Mouse (Mus musculus) heart, postnatal 25 days (tissue): ENCODE data around the gene Zfhx3. TPM values are rescaled to one million over a fixed set of nuclear protein-coding genes. Genes with fewer than 3 reads are reported as not detected.
"Not testable (repeated sequence)": the region's sequence is repeated elsewhere in the genome, so short reads cannot be mapped to it uniquely, and the experiment has no call there.

Experiments used
- DNase-seq: peaks from one replicate; pipeline ENCODE4 v3.0.0; 2022; ENCODE audit warnings: low spot score
- intact Hi-C: fragments of 180-260 bp; cut with DNase I; formaldehyde crosslinking; loops from one replicate; pipeline ENCODE4 v1.15.1; 2025
- total RNA-seq, 2 experiments: library from RNA; stranded (reverse); gene quantifications; 2 replicates each; pipeline ENCODE4 v1.2.3; 2021

Gene Zfhx3
- total RNA-seq: 1 to 10 TPM; 6.0 to 8.2 TPM

DNA sequence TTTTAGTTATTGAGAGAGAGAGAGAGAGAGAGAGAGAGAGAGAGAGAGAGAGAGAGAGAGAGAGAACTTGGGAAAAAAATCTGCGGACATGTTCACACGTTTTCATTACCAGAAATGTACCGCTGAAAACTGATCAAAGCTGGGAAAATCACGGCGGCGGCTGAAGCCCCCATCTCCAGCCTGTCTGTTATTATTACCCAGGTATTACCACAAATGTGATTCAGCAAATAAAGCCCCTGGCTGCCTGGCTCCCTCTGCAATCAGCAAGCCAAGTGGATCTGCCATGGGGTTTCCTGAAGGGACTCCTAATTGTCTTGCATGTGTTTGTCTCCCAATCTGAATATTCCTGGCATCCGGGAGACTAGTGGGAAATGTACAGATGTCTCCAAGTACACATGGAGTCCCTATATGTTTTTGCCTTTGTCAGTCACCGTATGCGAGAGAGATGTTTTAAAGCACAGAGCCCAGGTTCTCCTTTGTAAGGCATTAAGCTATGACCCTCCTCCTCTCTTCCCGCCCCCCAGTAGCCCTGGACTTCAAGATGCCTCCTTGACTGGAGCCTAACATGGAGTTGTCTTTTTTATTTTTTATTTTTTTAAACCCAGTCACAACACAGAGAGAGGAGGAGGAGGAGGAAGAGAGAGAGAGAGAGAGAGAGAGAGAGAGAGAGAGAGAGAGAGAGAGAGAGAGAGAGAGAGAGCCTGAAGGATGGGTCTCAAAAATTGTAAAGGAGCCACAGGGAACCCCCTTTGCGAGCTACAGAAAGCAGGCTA lies at the start of gene Zfhx3:
Zfhx3 (plus strand) TSS at position 723 of the 773 bp plus-strand sequence.
- DNase-seq: no peak
- intact Hi-C loops: no loop called here

DNA sequence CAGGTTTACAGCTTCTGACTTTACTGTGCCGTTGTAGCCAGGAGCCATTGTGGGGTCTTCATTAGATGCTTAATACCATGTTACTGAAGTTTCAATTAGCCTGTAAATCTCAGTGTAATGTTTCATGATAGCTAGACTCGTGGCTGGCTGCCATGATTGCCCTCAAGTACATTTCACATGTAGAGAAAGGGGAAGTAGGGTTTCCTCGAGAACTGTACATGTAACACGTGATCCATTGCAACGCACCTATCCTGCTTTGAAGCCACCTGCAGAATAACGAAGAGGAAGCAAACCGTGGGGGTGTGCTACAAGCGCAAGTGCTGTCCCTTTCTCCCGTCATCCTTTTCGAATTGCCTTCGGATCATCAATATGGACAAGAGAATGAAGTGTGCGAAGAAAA lies 23.5 kb upstream of the Zfhx3 start:
- no peak for DNase-seq
- intact Hi-C loops: no loop called here

DNA sequence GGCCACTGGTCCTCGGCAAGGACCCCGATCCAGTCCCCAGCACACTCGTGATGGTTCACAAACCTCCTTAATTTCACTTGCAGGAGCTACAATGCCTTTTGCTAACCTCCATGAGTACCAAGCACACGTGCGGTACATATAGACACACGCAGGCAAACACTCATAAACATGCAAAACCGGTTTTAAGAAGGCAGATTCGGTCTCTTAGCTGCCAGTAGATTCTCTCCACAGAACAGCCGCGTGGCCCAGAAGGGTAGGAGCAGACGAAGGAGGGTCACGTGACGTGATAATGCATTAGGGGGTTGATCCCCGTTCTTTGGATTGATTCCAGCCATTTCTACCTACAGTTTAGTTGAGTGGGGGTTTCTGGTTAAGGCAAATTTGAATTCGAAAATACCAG lies 16.3 kb upstream of the Zfhx3 start:
- intact Hi-C loops: no loop called here
- DNase-seq: no peak

DNA sequence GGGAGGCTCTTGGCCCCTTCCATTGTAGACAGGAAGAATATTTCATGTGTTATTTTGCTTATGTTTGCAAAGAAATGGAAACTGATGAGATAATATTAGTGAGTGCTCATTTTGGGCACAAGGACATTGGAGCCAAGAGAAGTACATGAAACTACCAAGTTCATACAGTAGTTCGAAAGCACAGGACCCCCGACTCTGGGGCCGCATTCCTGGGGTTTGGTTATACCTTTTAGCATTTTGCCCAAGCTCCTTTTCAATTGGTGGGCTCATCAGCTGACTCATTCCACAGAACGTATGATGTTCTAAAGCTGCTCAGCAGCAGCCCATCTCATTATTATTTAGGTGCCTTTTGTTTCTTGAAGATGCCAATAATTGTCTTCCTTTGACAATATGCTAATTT lies 5.7 kb upstream of the Zfhx3 start:
- DNase-seq: no peak
- intact Hi-C loops: no loop called here

DNA sequence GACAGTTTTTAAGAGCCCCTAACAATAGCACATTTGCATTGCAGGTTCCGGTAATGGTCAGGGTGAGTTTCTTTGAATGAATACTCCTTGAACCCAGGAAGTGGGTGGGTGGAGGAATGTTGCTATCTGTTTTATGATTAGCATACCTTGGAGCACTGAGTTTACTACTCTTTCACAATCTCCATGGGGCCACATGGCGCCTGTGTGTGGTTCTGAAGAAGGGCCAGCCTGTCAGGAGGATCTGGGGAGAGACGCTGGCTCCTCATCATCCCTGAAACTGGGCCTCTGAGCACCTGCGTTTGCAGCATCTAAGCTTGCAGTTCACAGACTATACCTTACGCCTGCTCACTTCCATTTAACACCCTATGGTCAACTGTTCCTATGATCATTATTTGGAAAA lies 4.2 kb upstream of the Zfhx3 start:
- DNase-seq, intact Hi-C loops: not testable (repeated sequence)

DNA sequence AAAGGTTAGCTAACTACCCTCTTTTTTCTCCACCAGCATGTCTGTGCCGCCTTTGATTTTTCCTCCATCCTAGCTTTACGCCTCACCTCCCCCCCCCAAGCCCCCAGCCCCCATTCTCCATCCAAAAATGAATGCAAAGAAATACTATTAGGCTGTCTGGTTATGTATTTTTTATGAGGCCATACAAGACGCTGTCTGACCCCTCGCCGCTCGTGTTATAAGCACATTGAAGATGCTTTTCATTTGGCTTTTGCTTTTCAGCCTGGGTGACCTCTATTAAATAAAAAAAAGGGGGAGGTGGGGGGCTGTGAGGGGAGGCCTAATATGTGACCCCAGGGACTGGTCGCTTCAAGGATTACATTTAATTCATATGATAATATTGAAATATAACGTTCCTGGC lies 2.3 kb upstream of the Zfhx3 start:
- DNase-seq: no peak
- intact Hi-C loops: no loop called here

- intact Hi-C loops: no loop called here
- no peak for DNase-seq
Observed at GRCm38 (mm10) chr8:107942752-107943510, 487 bp downstream of the Zfhx3 start.

DNA sequence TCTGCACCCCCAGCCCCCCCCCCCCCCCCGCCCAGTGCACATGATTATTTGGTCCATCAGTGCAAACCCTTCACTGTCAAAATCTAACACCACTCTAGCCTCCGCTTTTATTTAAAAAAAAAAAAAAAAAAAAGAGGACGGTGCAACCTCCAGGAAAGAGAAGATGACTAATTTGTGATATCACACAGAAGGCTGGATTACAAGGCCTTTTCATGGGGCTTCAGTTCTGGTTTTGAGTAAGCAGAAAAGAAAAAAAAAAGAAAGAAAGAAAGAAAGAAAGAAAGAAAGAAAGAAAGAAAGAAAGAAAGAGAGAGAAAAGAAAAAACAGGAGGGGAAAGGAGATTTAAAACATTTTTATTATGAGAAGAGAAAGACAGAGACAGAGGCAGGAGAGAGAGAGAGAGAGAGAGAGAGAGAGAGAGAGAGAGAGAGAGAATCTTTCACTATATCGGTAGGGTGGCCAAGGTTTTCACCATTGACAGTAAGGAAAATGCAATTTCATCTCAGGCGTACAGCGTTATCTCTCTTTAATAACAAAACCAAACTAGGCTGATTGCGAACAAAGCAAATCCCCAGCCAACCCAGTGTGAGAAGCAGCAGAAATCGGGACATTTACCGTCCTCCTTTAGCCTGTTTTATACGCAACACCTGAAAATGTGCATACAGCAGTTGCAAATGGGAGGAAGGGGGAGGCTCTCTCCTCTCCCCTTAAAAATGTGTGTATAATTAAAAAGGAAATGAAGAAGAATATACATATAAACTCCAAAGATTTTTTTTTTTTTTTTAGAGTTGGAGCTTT lies 1.3 kb downstream of the Zfhx3 start:
- intact Hi-C loops: no loop called here
- DNase-seq: no peak

GRCm38 (mm10) chr8:107944676-107945600 lies 2.5 kb downstream of the Zfhx3 start:
- intact Hi-C loops: no loop called here
- DNase-seq: no peak

GRCm38 (mm10) chr8:107946888-107947287 lies 4.4 kb downstream of the Zfhx3 start:
- intact Hi-C loops: no loop called here
- DNase-seq: no peak

DNA sequence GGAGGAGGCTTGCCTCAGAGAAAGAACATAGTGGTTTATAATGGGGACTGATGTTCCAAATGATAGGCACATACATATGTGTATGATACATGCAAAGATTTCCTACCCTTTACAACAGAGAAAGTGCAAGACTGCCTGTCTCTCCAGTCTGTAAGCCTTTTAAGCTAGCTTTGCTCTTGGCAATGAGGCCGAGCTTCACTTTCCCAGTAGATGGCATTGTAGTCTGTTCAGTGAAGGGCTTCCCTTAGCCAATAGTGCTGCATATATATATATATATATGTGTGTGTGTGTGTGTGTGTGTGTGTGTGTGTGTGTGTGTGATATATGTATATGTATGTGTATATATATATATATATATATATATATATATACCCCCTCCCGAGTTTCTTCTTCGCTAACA lies 13.4 kb downstream of the Zfhx3 start:
- DNase-seq: no peak
- intact Hi-C loops: loop anchor here (1.0 kb wide), 1 partner anchor 24 kb away; no protein-coding TSS in a partner anchor

GRCm38 (mm10) chr8:107957566-107957965 lies 15.1 kb downstream of the Zfhx3 start:
- no peak for DNase-seq
- intact Hi-C loops: no loop called here

- no peak for DNase-seq
- intact Hi-C loops: no loop called here
Observed at GRCm38 (mm10) chr8:107960466-107960865, 18.0 kb downstream of the Zfhx3 start.

- no peak for DNase-seq
- intact Hi-C loops: no loop called here
Observed at GRCm38 (mm10) chr8:107960878-107961277, 18.4 kb downstream of the Zfhx3 start.

DNA sequence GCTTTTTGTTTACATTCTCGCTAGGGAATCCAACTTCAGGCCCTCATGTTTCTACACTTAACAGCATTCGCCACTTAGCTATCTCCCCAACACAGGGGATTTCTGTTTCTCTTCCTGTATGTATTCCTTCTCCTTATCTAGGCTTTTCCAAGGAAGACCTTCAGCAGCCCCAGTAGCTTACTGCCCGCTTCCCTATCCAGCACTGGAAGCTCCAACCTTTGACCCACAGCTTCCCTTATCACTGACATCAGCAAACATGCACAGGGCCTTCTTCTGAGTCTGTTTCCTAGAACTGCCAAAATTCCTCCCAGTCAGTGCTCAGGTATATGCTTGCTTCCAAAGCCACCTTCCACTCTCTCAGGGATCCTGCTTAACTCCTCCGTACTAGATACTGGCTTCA lies 29.8 kb downstream of the Zfhx3 start:
- DNase-seq: no peak
- intact Hi-C loops: no loop called here

GRCm38 (mm10) chr8:107974451-107974850 lies 32.0 kb downstream of the Zfhx3 start:
- DNase-seq: no peak
- intact Hi-C loops: no loop called here

DNA sequence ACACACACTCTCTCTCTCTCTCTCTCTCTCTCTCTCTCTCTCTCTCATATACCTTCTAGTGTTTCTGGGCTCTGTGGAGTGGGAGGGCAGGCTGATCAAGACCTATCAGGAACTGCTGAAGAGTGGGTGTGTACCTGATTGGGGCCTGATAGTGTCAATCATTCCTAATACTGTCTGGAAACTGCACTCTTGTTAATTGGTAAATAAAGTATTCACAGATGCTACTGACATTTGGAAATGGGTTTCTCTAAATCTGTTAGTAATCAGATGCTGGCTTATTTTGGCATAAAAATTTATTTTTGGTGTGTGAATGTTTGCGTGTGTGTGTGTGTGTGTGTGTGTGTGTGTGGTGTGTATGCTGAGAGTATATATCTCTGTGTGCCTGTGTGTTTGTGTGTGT lies 35.8 kb downstream of the Zfhx3 start:
- intact Hi-C loops: no loop called here
- no peak for DNase-seq

DNA sequence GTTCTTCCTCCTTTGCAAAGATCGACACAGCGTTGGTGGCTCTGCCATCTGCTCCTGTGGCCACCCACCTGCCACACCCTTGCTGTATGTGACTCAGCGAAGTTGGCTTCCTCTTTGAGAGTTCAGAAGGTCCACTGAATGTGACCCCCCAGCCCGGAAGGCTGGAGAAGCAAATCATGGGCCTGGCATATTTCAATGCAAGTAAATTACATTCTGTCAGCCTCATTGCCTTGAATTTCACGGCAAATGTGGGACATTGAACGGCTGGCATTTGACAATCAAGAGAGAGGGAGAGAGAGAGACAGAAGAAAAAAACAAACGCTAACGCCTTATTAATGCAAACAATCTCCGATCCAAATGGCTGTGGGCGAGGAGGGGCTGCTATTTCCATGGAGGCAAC lies 38.2 kb downstream of the Zfhx3 start:
- intact Hi-C loops: loop anchor here (1.0 kb wide), 1 partner anchor 25 kb away; no protein-coding TSS in a partner anchor
- DNase-seq: no peak

GRCm38 (mm10) chr8:107986629-107987028 lies 44.2 kb downstream of the Zfhx3 start:
- intact Hi-C loops: no loop called here
- no peak for DNase-seq

DNA sequence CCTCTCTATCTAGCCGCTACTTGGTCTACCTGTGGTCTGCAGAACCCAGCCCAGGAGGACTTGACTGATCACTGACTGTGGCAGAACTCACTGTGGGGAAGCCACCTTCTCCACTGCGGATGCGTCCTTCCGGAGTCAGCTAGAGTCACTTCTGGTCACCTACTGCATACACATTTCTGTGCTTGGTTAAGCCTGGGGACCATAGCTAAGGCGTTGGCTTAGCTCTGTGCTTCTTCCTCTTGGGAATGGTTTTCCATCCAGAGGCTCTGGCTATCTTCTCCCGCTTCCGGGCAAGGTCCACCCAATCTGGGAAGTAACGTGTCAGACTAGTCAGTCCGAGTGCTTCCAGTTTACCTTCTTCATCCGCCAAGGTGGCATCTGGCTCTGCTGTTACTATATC lies 56.4 kb downstream of the Zfhx3 start:
- intact Hi-C loops: no loop called here
- DNase-seq: no peak
